Mouse (Mus musculus) neural tube, embryonic 14.5 days (tissue): ENCODE measurements at regions not wholly inside any gene's neighbourhood (a gene's known extent, or its start where the extent isn't known, plus 50 kb on each side); places are given as distances from the start of the nearest gene placed in this dataset.

Experiments
- ATAC-seq: fragments of 200-750 bp; cut with Nextera tagmentation; 2 replicates; pipeline ENCODE4 v1.8.0; 2017; ENCODE audit warnings: low read depth, mild to moderate bottlenecking, moderate TSS enrichment, moderate library complexity
- H3K27ac ChIP-seq: fragments of 300-500 bp; sonication (generic); 2 replicates; pipeline ENCODE4 v1.5.1; 2014; ENCODE audit warnings: low read depth, mild to moderate bottlenecking, control low read depth, low read length, moderate library complexity, mixed read lengths
- H3K27me3 ChIP-seq: fragments of 300-500 bp; sonication (generic); 2 replicates; pipeline ENCODE4 v1.6.1; 2014; ENCODE audit warnings: low read length; ENCODE audit not compliant: control insufficient read depth, insufficient read depth
- H3K36me3 ChIP-seq: fragments of 300-500 bp; sonication (generic); 2 replicates; pipeline ENCODE4 v1.6.1; 2014; ENCODE audit warnings: low read length, mixed read lengths; ENCODE audit not compliant: control insufficient read depth, insufficient read depth
- H3K4me1 ChIP-seq: fragments of 300-500 bp; sonication (generic); 2 replicates; pipeline ENCODE4 v1.6.1; 2014; ENCODE audit warnings: low read length; ENCODE audit not compliant: control insufficient read depth, insufficient read depth
- H3K4me2 ChIP-seq: fragments of 300-500 bp; sonication (generic); 2 replicates; pipeline ENCODE4 v1.6.1; 2014; ENCODE audit warnings: mild to moderate bottlenecking, low read depth, low read length, control low read depth
- H3K4me3 ChIP-seq: fragments of 300-500 bp; sonication (generic); 2 replicates; pipeline ENCODE4 v1.5.1; 2014; ENCODE audit warnings: low read depth, low read length, control low read depth, mixed read lengths
- H3K9ac ChIP-seq: fragments of 300-500 bp; sonication (generic); replicated peaks from 2 replicates; pipeline ENCODE4 v1.6.1; 2014; ENCODE audit warnings: low read depth, mild to moderate bottlenecking, control low read depth, low read length, mixed read lengths
- H3K9me3 ChIP-seq: fragments of 300-500 bp; sonication (generic); 2 replicates; pipeline ENCODE4 v1.6.1; 2016; ENCODE audit warnings: low read length; ENCODE audit not compliant: control insufficient read depth
- WGBS: fragments of 180-500 bp; shearing (Covaris S2); extraction: QIAGEN DNeasy Blood & Tissue Kit; methylation state at CpG from one replicate; pipeline ENCODE4 v1.1.7; 2014; 5-methylcytosine and 5-hydroxymethylcytosine counted together

GRCm38 (mm10) chr15:7697724-7698123 is 112.9 kb upstream of the Gdnf start:
- ATAC-seq: no peak
- H3K9me3 ChIP-seq: no peaks in the 10 kb centered on the region
- no peak overlapping the region for H3K27ac ChIP-seq
- WGBS: 51% methylated on average over 3 of the region's 3 CpGs
- H3K27me3 ChIP-seq: no peaks in the 10 kb centered on the region
- H3K4me2 ChIP-seq: no peak overlapping the region
- H3K4me1 ChIP-seq: no peaks in the 10 kb centered on the region
- no peaks in the 10 kb centered on the region for H3K36me3 ChIP-seq
- H3K9ac ChIP-seq: no peak overlapping the region
- no peak overlapping the region for H3K4me3 ChIP-seq

GRCm38 (mm10) chr15:7708836-7709235 is 101.8 kb upstream of the Gdnf start:
- Histone ChIP-seq H3K4me1 (no peaks in the 10 kb centered on the region), H3K27me3 (no peaks in the 10 kb centered on the region), H3K4me3 (no peak overlapping the region), H3K9me3 (no peaks in the 10 kb centered on the region), H3K4me2 (no peak overlapping the region), H3K27ac (no peak overlapping the region), H3K36me3 (no peaks in the 10 kb centered on the region), H3K9ac (no peak overlapping the region)
- ATAC-seq: no peak
- 89% methylated on average over 5 of the region's 5 CpGs for WGBS

- no peak overlapping the region for H3K4me2 ChIP-seq
- H3K36me3 ChIP-seq: no peaks in the 10 kb centered on the region
- H3K9me3 ChIP-seq: no peaks in the 10 kb centered on the region
- ATAC-seq: no peak
- 87% methylated on average over 1 of the region's 1 CpGs for WGBS
- H3K27ac ChIP-seq: no peak overlapping the region
- H3K27me3 ChIP-seq: no peaks in the 10 kb centered on the region
- H3K9ac ChIP-seq: no peak overlapping the region
- H3K4me3 ChIP-seq: no peak overlapping the region
- H3K4me1 ChIP-seq: no peaks in the 10 kb centered on the region
These were observed 96.0 kb upstream of the Gdnf start for GRCm38 (mm10) chr15:7714641-7715040.

- no peak overlapping the region for H3K4me2 ChIP-seq
- H3K9ac ChIP-seq: no peak overlapping the region
- no peaks in the 10 kb centered on the region for H3K27me3 ChIP-seq
- 73% methylated on average over 1 of the region's 1 CpGs for WGBS
- H3K4me1 ChIP-seq: no peaks in the 10 kb centered on the region
- no peaks in the 10 kb centered on the region for H3K36me3 ChIP-seq
- no peak for ATAC-seq
- H3K27ac ChIP-seq: no peak overlapping the region
- no peak overlapping the region for H3K4me3 ChIP-seq
- H3K9me3 ChIP-seq: no peaks in the 10 kb centered on the region
These were observed 94.5 kb upstream of the Gdnf start for GRCm38 (mm10) chr15:7716188-7716587.

- H3K4me1 ChIP-seq: no peaks in the 10 kb centered on the region
- H3K27ac ChIP-seq: no peak overlapping the region
- H3K9me3 ChIP-seq: no peaks in the 10 kb centered on the region
- H3K27me3 ChIP-seq: no peaks in the 10 kb centered on the region
- WGBS: 68% methylated on average over 5 of the region's 5 CpGs
- no peak overlapping the region for H3K4me3 ChIP-seq
- no peak for ATAC-seq
- H3K36me3 ChIP-seq: no peaks in the 10 kb centered on the region
- no peak overlapping the region for H3K4me2 ChIP-seq
- no peak overlapping the region for H3K9ac ChIP-seq
These were observed 87.4 kb upstream of the Gdnf start for GRCm38 (mm10) chr15:7723202-7723721.

- Histone ChIP-seq H3K9me3 (no peaks in the 10 kb centered on the region), H3K4me2 (no peak overlapping the region), H3K4me3 (no peak overlapping the region), H3K9ac (no peak overlapping the region), H3K36me3 (no peaks in the 10 kb centered on the region), H3K27ac (no peak overlapping the region), H3K27me3 (no peaks in the 10 kb centered on the region), H3K4me1 (no peaks in the 10 kb centered on the region)
- ATAC-seq: no peak
- WGBS: 93% methylated on average over 2 of the region's 2 CpGs
These were observed 86.9 kb upstream of the Gdnf start for GRCm38 (mm10) chr15:7723770-7724169.

- Histone ChIP-seq H3K9me3 (no peaks in the 10 kb centered on the region), H3K9ac (no peak overlapping the region), H3K4me1 (no peaks in the 10 kb centered on the region), H3K27ac (no peak overlapping the region), H3K27me3 (no peaks in the 10 kb centered on the region), H3K4me3 (no peak overlapping the region), H3K36me3 (no peaks in the 10 kb centered on the region), H3K4me2 (no peak overlapping the region)
- 71% methylated on average over 4 of the region's 4 CpGs for WGBS
- ATAC-seq: no peak
These were observed 85.1 kb upstream of the Gdnf start for GRCm38 (mm10) chr15:7725505-7725904.

- H3K27me3 ChIP-seq: no peaks in the 10 kb centered on the region
- H3K9me3 ChIP-seq: no peaks in the 10 kb centered on the region
- H3K4me3 ChIP-seq: no peak overlapping the region
- H3K27ac ChIP-seq: no peak overlapping the region
- WGBS: 86% methylated on average over 4 of the region's 4 CpGs
- no peak overlapping the region for H3K4me2 ChIP-seq
- no peak for ATAC-seq
- no peaks in the 10 kb centered on the region for H3K36me3 ChIP-seq
- no peak overlapping the region for H3K9ac ChIP-seq
- H3K4me1 ChIP-seq: no peaks in the 10 kb centered on the region
These were observed 63.1 kb upstream of the Gdnf start for GRCm38 (mm10) chr15:7747586-7747985.

- Histone ChIP-seq H3K27me3 (no peaks in the 10 kb centered on the region), H3K4me1 (no peaks in the 10 kb centered on the region), H3K36me3 (no peaks in the 10 kb centered on the region), H3K9ac (no peak overlapping the region), H3K4me3 (no peak overlapping the region), H3K9me3 (no peaks in the 10 kb centered on the region), H3K4me2 (no peak overlapping the region), H3K27ac (no peak overlapping the region)
- 85% methylated on average over 5 of the region's 5 CpGs for WGBS
- ATAC-seq: no peak
These were observed 60.2 kb upstream of the Gdnf start for GRCm38 (mm10) chr15:7750441-7750840.
